Mouse (Mus musculus): ENCODE measurements at regions not wholly inside any gene's neighbourhood (a gene's known extent, or its start where the extent isn't known, plus 50 kb on each side); places are given as distances from the start of the nearest gene placed in this dataset.
"Not testable (repeated sequence)": the region's sequence is repeated elsewhere in the genome, so short reads cannot be mapped to it uniquely, and the experiment has no call there.

GRCm38 (mm10) chr6:109125447-109125846 lies 297.0 kb downstream of the Edem1 start:
- DNase-seq (ENCODE audit: low spot score in 2 of 2) = no peak

GRCm38 (mm10) chr6:109127203-109127602 lies 298.8 kb downstream of the Edem1 start:
- no peak for DNase-seq (ENCODE audit: low spot score in 2 of 2)

- DNase-seq (ENCODE audit: low spot score in 2 of 2) = no peak
These were observed 317.7 kb downstream of the Edem1 start for GRCm38 (mm10) chr6:109146111-109146510.

- DNase-seq (ENCODE audit: low spot score in 2 of 2) = no peak
These were observed 320.6 kb downstream of the Edem1 start for GRCm38 (mm10) chr6:109149043-109149442.

- peak; percentile 58 to 71 for DNase-seq (ENCODE audit: low spot score in 2 of 2)
These were observed 321.8 kb downstream of the Edem1 start for GRCm38 (mm10) chr6:109150023-109150911.

DNA sequence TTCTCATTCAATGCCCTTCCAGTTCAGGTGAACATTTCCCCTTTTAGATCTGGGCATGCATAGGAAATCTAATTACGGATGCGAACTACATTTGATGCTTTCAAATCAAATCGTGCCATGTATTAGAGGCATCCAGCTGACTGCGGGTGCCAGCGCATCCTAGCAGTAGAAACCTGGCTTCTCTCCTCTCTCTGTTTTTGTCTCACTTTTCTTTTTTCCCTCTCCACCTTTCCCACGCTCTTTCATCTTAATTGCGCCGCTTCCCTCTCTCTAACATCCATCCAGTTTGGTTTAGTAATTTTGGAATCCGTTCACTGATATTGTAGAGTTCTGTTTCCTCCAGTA lies 322.4 kb downstream of the Edem1 start:
- no peak for DNase-seq (ENCODE audit: low spot score in 2 of 2)

GRCm38 (mm10) chr6:109153624-109154023 lies 325.2 kb downstream of the Edem1 start:
- DNase-seq (ENCODE audit: low spot score in 2 of 2) = no peak

DNA sequence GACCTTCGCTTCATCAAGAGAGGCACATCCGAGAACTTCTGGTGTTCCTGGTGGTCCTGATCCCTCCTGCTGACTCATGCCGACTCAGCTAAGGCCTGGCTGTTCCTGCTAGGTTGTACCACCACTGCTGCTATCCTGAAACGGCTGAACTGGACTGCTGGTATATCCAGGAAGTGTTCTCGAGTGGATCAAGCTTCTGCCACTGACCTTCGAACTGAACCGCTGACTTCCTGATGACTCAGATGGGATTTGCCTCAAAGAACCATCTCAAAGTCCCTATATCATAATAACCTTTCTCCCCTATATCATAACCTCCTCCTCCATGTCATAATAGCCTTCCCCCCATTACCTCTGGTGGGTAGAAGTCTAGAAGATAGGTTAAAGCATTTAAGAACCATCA lies 331.1 kb downstream of the Edem1 start:
- DNase-seq (ENCODE audit: low spot score in 2 of 2) = no peak

GRCm38 (mm10) chr6:109167439-109167838 lies 339.0 kb downstream of the Edem1 start:
- no peak for DNase-seq (ENCODE audit: low spot score in 2 of 2)

DNA sequence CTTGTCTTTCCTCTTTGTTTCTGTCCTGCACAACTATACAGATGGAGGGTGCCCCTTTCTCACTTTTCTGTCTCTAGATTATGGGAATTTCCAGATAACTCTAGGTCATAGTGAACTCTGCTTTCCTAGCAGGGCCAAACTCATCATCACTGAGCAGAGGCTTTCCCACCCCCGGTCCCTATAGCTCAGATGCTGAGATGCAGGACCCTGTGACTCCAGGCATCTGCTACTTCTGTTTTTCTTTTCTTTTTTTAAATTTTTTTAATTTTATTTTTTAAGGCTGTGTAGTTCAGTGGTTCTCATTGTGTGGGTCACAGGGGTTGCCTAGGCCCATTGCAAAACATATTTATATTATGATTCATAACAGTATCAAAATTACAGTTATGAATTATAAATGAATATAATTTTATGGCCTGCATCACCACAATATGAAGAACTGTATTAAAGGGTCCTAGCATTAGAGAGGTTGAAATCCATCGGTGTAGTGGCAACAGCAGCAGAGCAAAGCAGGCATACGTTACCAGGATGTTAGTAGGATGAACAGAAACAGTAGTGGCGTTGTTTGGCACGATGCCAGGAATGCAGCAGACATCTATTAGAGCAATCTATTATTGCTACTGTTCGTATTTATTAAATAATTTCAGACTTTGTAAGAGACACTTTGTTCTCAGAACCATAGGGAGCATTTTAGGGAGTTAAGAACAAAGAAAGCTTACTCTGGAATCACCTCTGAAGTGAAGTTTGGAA lies 343.8 kb downstream of the Edem1 start:
- DNase-seq (ENCODE audit: low spot score in 2 of 2) = no peak

- DNase-seq (ENCODE audit: low spot score in 2 of 2) = no peak
These were observed 344.6 kb downstream of the Edem1 start for GRCm38 (mm10) chr6:109173015-109173414.

- DNase-seq (ENCODE audit: low spot score in 2 of 2) = no peak
These were observed 348.4 kb downstream of the Edem1 start for GRCm38 (mm10) chr6:109176876-109177275.

DNA sequence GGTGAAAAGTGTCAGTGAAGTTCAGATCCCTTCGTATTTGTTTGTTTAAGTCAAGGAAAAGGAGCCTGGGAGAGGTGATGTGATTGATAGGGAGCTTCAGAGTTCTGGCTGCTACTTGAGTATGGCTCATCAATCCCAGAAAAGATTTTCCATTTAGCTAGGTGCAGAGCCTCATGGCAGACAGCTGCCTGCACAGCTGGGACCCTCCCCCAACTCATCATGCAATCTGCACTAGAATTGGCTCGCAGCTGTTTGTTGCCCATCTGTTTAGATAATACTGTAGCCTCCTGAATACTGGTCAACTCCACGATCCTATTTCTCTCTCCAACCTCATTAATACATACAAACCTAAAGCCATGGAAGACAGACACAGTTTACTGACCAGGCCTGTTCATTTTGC lies 354.4 kb downstream of the Edem1 start:
- DNase-seq (ENCODE audit: low spot score in 2 of 2) = no peak

DNA sequence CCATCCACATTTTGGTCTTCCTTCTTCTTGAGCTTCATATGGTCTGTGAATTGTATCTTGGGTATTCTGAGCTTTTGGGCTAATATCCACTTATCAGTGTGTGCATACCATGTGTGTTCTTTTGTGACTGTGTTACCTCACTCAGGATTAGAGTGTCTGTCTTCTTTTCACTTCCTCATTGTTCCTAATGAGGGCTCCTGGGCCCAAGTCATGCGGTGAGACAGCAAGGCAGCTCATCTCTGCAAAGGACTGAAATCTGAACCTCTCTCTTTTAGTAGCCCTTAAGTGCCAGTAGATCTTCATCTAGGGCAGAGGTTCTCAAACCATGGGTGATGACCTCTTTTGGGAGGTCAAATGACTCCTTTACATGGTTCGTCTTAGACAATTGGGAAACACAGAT lies 364.6 kb downstream of the Edem1 start:
- DNase-seq (ENCODE audit: low spot score in 2 of 2) = not testable (repeated sequence)

- DNase-seq (ENCODE audit: low spot score in 2 of 2) = no peak
These were observed 365.2 kb downstream of the Edem1 start for GRCm38 (mm10) chr6:109193603-109194002.

- no peak for DNase-seq (ENCODE audit: low spot score in 2 of 2)
These were observed 381.3 kb downstream of the Edem1 start for GRCm38 (mm10) chr6:109209699-109210098.

- DNase-seq (ENCODE audit: low spot score in 2 of 2) = no peak
These were observed 401.9 kb downstream of the Edem1 start for GRCm38 (mm10) chr6:109230391-109230790.

GRCm38 (mm10) chr6:109233426-109233825 lies 405.0 kb downstream of the Edem1 start:
- no peak for DNase-seq (ENCODE audit: low spot score in 2 of 2)

DNA sequence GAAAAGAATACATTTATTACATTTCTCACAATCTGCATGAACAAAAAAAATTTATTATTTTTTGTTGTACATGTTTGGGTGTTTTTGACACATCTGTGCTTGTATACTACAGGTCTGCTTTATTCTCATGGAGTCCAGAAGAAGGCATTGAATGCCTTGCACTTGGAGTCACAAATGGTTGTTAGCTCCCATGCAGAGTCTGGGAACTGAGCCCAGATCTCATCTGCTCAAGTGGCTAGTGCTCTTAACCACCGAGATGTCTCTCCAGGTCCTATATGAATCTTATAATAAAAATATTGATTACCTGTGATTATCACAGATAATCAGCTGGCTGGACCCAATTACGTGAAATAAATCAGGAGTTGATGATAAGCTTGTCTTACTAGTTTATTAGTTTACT lies 417.2 kb downstream of the Edem1 start:
- no peak for DNase-seq (ENCODE audit: low spot score in 2 of 2)

DNA sequence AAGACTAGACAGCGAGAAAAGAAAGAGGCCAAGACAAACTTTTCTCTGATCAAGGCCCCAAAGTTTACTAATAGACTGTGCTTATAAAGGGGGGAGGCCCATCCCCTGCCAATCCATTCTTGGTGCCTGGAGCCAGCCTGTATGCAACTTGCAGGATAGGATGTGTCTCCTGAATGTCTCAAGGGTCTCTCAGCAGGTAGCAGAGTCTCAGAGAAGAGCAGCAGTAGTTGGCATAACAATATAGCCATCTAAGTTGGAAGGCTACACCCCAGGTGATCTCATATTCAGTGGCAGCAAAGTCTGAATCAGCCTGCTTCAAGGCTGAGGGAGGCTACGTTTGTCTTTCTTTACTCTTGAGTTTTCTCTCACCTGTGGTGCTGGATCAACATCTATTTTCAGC lies 418.1 kb downstream of the Edem1 start:
- not testable (repeated sequence) for DNase-seq (ENCODE audit: low spot score in 2 of 2)

Data from adrenal gland, adult 18-20 months (tissue).